Mouse (Mus musculus): ENCODE data around the gene Cebpz. TPM values are rescaled to one million over a fixed set of nuclear protein-coding genes. Genes with fewer than 3 reads are reported as not detected.

Gene Cebpz
- polyA plus RNA-seq, 1 experiment from 2014 or later: 22.5 TPM

DNA sequence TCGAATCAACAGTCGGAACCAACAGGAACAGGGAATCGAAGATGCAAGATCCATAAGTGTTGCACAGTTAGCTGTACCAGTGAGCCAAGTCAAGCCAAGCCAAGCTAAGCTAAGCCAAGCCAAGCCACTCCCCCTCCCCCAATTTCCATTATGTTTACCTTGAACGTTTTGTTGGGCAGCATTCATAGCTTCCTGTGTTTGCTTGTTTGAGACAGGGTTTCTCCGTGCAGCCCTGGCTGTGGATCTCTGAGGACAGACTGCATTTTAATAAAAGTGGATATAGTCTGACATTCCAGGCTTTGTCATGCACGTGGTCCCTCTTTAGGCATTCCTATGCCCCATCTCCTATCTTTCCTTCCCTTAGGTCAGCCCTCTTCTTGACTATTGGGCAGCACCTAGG lies 21.1 kb downstream of the Cebpz start:
- peak overlapping the region; percentile 81 for H3K4me2 ChIP-seq (ENCODE audit: low read depth, low read length)
- H3K27me3 ChIP-seq (ENCODE audit: control insufficient read depth, insufficient read depth, low read depth, low read length): no peaks in the 10 kb centered on the region
- peak overlapping the region; percentile 85 for H3K9ac ChIP-seq (ENCODE audit: low read depth, low read length)
- no peak for ATAC-seq (ENCODE audit: low read depth)
- H3K27ac ChIP-seq (ENCODE audit: low read length): peak overlapping the region; percentile 85
- peaks cover 10% of the 10 kb centered on the region for H3K36me3 ChIP-seq (ENCODE audit: control insufficient read depth, insufficient read depth)
- no peaks in the 10 kb centered on the region for H3K9me3 ChIP-seq (replicated peaks; ENCODE audit: control insufficient read depth, low read length)
- H3K4me3 ChIP-seq (ENCODE audit: low read depth, low read length): peak overlapping the region; percentile 88
- 48% methylated on average over 6 of the region's 6 CpGs for WGBS (ENCODE audit: insufficient replicate concordance)
- H3K4me1 ChIP-seq (ENCODE audit: control insufficient read depth, low read depth, low read length): peaks cover 20% of the 10 kb centered on the region

DNA sequence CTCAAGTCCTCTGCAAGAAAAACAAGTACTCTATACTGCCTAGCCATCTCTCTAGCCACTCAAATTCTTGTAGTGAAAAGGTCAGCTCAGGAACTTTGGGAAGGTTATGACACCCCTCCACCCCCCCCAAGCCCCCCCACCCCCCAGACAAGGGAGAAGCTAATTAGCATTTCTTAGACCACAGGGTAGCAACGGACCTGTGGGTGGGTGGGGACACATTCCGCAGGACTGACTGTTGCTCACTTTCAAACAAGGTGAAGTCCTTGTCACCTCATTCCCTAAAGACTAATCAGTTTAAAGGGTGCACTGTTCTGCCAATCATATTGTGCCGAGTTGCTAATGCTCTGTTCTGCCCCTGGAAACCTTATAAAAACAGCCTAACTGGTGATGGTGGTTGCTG lies 22.9 kb downstream of the Cebpz start:
- WGBS (ENCODE audit: insufficient replicate concordance): 60% methylated on average over 3 of the region's 3 CpGs
- no peaks in the 10 kb centered on the region for H3K27me3 ChIP-seq (ENCODE audit: control insufficient read depth, insufficient read depth, low read depth, low read length)
- H3K36me3 ChIP-seq (ENCODE audit: control insufficient read depth, insufficient read depth): peaks cover 3% of the 10 kb centered on the region; the same call in 1 of the 2 replicates
- peaks cover 20% of the 10 kb centered on the region for H3K4me1 ChIP-seq (ENCODE audit: control insufficient read depth, low read depth, low read length)
- no peak overlapping the region for H3K4me3 ChIP-seq (ENCODE audit: low read depth, low read length)
- no peaks in the 10 kb centered on the region for H3K9me3 ChIP-seq (replicated peaks; ENCODE audit: control insufficient read depth, low read length)
- ATAC-seq (ENCODE audit: low read depth): no peak
- no peak overlapping the region for H3K27ac ChIP-seq (ENCODE audit: low read length)
- no peak overlapping the region for H3K9ac ChIP-seq (ENCODE audit: low read depth, low read length)
- no peak overlapping the region for H3K4me2 ChIP-seq (ENCODE audit: low read depth, low read length)

DNA sequence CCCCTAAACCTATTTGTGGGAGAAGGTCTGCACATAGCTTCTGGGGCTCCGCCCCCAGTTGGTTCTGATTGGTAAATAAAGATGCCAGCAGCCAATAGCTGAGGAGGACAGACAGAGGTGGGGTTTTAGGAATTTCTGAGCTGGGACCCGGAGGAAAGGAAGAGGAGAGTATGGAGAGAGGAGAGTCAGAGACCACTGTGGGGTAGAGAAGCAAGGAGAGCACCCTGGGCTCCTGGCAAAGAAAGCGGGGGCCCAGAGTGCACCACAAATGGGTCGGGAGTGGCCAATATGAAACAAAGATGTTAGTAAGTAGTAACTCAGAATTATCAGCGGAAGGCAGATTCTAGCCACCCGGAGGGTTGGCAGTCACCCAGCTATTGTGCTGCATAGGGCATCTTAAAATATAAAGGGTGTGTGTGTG lies 24.0 kb downstream of the Cebpz start:
- Histone ChIP-seq H3K36me3 (ENCODE audit: control insufficient read depth, insufficient read depth) (no peaks in the 10 kb centered on the region), H3K9ac (ENCODE audit: low read depth, low read length) (peak overlapping the region; percentile 40), H3K9me3 (replicated peaks; ENCODE audit: control insufficient read depth, low read length) (no peaks in the 10 kb centered on the region), H3K4me3 (ENCODE audit: low read depth, low read length) (peak overlapping the region; percentile 56), H3K27ac (ENCODE audit: low read length) (no peak overlapping the region), H3K4me1 (ENCODE audit: control insufficient read depth, low read depth, low read length) (peaks cover 20% of the 10 kb centered on the region), H3K27me3 (ENCODE audit: control insufficient read depth, insufficient read depth, low read depth, low read length) (no peaks in the 10 kb centered on the region), H3K4me2 (ENCODE audit: low read depth, low read length) (peak overlapping the region; percentile 64)
- ATAC-seq (ENCODE audit: low read depth): 0 out of 2 replicates have a peak, but pooled peaks have one; percentile 14
- 17% methylated on average over 6 of the region's 6 CpGs for WGBS (ENCODE audit: insufficient replicate concordance)

DNA sequence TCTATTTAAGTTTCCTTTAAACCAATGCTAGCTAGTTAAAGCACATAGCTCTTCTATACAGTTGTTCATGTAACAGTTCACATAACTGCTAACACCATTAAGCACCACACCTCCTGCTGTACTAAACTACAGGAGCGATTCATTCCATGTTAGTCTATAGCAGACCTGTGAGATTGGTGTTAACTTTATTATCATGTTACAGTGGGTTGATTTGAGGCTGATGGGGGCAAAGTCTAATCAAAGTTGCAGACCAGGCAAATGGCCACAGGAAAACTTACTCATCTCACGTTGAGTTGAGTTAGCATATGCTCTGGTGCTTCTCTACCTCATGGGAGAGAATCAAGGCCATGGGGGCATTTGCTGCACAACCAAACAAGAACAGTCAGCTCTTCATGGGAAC lies 27.5 kb downstream of the Cebpz start:
- ATAC-seq (ENCODE audit: low read depth): no peak
- H3K27ac ChIP-seq (ENCODE audit: low read length): no peak overlapping the region
- peaks cover 5% of the 10 kb centered on the region; the same call in 1 of the 2 replicates for H3K4me1 ChIP-seq (ENCODE audit: control insufficient read depth, low read depth, low read length)
- no peaks in the 10 kb centered on the region for H3K36me3 ChIP-seq (ENCODE audit: control insufficient read depth, insufficient read depth)
- no peak overlapping the region for H3K9ac ChIP-seq (ENCODE audit: low read depth, low read length)
- WGBS (ENCODE audit: insufficient replicate concordance): 53% methylated on average over 2 of the region's 2 CpGs
- H3K9me3 ChIP-seq (replicated peaks; ENCODE audit: control insufficient read depth, low read length): no peaks in the 10 kb centered on the region
- no peak overlapping the region for H3K4me2 ChIP-seq (ENCODE audit: low read depth, low read length)
- H3K4me3 ChIP-seq (ENCODE audit: low read depth, low read length): no peak overlapping the region
- H3K27me3 ChIP-seq (ENCODE audit: control insufficient read depth, insufficient read depth, low read depth, low read length): no peaks in the 10 kb centered on the region

DNA sequence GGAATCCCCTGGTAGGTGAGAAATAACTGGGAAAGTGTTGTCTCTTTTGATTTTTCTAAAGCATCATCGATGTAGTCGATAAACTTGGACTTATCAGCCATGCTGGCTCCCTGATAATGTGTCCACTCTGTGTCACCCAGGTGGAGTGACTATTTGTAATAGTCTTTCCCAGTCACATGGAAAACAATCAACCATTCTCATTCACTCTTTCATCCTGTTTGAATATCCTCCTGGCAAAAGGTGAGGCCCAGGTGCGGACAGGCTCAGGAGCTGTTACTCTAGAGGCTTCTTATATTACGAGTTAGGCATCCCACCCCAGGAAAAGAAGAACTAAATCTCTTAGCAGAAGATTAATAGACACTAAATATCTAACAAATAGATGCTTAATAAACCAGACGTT lies 30.0 kb downstream of the Cebpz start, which contains the start of gene Sult6b1:
Gene Sult6b1, minus strand, starts transcription at position 101 of the 400 bp plus-strand sequence.
- ATAC-seq (ENCODE audit: low read depth): no peak
- no peak within 1 kb of the TSS for H3K4me2 ChIP-seq (ENCODE audit: low read depth, low read length)
- no peak within 1 kb of the TSS for H3K27ac ChIP-seq (ENCODE audit: low read length)
- H3K9ac ChIP-seq (ENCODE audit: low read depth, low read length): no peak within 1 kb of the TSS
- no peak within 1 kb of the TSS for H3K4me3 ChIP-seq (ENCODE audit: low read depth, low read length)
- H3K27me3 ChIP-seq (ENCODE audit: control insufficient read depth, insufficient read depth, low read depth, low read length): no peaks in the 10 kb centered on the region
- no peaks in the 10 kb centered on the region for H3K36me3 ChIP-seq (ENCODE audit: control insufficient read depth, insufficient read depth)
- H3K4me1 ChIP-seq (ENCODE audit: control insufficient read depth, low read depth, low read length): no peaks in the 10 kb centered on the region
- 64% methylated on average over 5 of the region's 5 CpGs for WGBS (ENCODE audit: insufficient replicate concordance)
- no peaks in the 10 kb centered on the region for H3K9me3 ChIP-seq (replicated peaks; ENCODE audit: control insufficient read depth, low read length)

DNA sequence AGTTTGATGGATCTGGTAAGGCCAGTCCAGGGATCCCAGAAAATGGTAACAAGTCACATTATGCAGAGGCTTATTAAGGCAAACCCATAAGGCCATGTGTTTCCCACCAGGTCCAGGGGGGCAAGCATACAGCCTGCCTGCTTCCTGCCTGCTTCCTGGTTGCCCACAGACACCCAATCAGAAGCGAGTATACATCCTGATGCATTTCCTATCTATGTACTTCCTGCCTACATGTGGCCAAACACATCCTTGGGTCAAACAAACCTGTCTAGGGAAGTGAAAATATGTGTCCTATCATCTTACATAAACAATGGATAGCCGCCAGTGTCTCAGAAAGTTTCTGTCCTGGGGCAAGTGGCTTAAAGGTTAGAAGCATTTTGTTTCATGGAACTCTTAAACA lies 33.7 kb downstream of the Cebpz start:
- no peak overlapping the region for H3K4me2 ChIP-seq (ENCODE audit: low read depth, low read length)
- H3K4me1 ChIP-seq (ENCODE audit: control insufficient read depth, low read depth, low read length): no peaks in the 10 kb centered on the region
- no peaks in the 10 kb centered on the region for H3K36me3 ChIP-seq (ENCODE audit: control insufficient read depth, insufficient read depth)
- no peak overlapping the region for H3K27ac ChIP-seq (ENCODE audit: low read length)
- no peak overlapping the region for H3K9ac ChIP-seq (ENCODE audit: low read depth, low read length)
- H3K4me3 ChIP-seq (ENCODE audit: low read depth, low read length): no peak overlapping the region
- WGBS (ENCODE audit: insufficient replicate concordance): 61% methylated on average over 2 of the region's 2 CpGs
- no peaks in the 10 kb centered on the region for H3K27me3 ChIP-seq (ENCODE audit: control insufficient read depth, insufficient read depth, low read depth, low read length)
- ATAC-seq (ENCODE audit: low read depth): no peak
- H3K9me3 ChIP-seq (replicated peaks; ENCODE audit: control insufficient read depth, low read length): no peaks in the 10 kb centered on the region

DNA sequence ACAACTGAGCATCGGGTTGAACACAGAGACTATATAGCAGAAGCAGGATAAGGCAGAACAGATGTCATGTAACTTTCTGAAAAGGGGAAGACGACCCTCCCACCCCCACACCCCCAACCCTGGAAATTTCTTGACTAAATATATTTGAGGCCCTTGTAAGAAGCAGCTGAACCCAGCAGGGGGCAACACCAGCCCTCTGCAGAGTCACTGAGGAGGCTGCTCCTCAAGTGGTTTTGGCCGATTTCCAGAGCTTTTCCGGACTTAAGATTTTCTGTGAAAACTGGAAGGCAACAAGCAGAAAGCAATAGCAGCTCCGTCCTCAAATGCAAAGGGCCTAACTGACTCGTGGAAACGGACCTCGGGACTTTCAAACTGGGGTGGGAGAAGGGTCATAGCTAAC lies 41.5 kb downstream of the Cebpz start:
- Histone ChIP-seq H3K9ac (ENCODE audit: low read depth, low read length) (no peak overlapping the region), H3K4me3 (ENCODE audit: low read depth, low read length) (no peak overlapping the region), H3K4me1 (ENCODE audit: control insufficient read depth, low read depth, low read length) (no peaks in the 10 kb centered on the region), H3K27me3 (ENCODE audit: control insufficient read depth, insufficient read depth, low read depth, low read length) (no peaks in the 10 kb centered on the region), H3K27ac (ENCODE audit: low read length) (no peak overlapping the region), H3K36me3 (ENCODE audit: control insufficient read depth, insufficient read depth) (no peaks in the 10 kb centered on the region), H3K9me3 (replicated peaks; ENCODE audit: control insufficient read depth, low read length) (no peaks in the 10 kb centered on the region), H3K4me2 (ENCODE audit: low read depth, low read length) (peak overlapping the region; percentile 32; the same call in 1 of the 2 replicates)
- 16% methylated on average over 8 of the region's 8 CpGs for WGBS (ENCODE audit: insufficient replicate concordance)
- ATAC-seq (ENCODE audit: low read depth): no peak

DNA sequence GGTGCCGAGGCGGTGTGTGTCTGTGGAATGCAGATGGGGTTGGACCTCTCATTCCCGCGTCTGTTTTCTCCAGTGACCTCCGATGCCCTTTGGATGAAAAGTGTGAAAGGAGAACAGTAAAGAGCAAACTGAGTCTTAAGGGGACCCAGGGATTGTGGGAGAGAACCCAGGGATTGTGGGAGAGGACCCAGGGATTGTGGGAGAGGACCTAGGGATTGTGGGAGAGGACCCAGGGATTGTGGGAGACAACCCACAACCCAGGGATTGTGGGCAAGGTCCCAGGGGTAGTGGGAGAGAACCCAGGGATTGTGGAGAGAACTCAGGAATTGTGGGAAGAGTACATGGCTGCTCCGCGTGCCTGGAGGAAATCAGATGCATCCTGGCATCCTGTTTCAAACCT lies 41.9 kb downstream of the Cebpz start:
- Histone ChIP-seq H3K9me3 (replicated peaks; ENCODE audit: control insufficient read depth, low read length) (no peaks in the 10 kb centered on the region), H3K4me2 (ENCODE audit: low read depth, low read length) (no peak overlapping the region), H3K27ac (ENCODE audit: low read length) (no peak overlapping the region), H3K9ac (ENCODE audit: low read depth, low read length) (no peak overlapping the region), H3K36me3 (ENCODE audit: control insufficient read depth, insufficient read depth) (no peaks in the 10 kb centered on the region), H3K4me3 (ENCODE audit: low read depth, low read length) (no peak overlapping the region), H3K4me1 (ENCODE audit: control insufficient read depth, low read depth, low read length) (no peaks in the 10 kb centered on the region), H3K27me3 (ENCODE audit: control insufficient read depth, insufficient read depth, low read depth, low read length) (no peaks in the 10 kb centered on the region)
- 63% methylated on average over 7 of the region's 7 CpGs for whole genome bisulfite sequencing (ENCODE audit: insufficient replicate concordance)
- no peak for ATAC-seq (ENCODE audit: low read depth)

DNA sequence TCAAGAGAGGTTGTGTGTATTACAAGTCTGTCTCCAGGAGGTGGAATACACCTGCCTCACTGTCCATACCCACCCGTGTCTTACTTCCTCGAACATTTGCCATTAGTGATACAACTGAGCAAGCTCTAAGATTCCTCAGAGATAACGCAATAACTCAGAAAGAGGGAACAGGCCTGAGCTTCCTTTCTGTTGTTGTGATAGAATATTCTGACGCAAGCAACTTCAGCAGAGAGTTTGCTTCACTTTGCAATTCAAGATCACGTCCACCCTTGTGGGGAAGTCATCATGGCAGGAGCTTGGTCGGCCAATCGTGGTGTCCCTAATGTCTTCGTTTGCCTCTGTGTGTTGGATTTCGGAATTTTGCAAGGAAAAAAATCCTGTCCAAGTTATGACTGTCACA lies 45.8 kb downstream of the Cebpz start:
- no peaks in the 10 kb centered on the region for H3K36me3 ChIP-seq (ENCODE audit: control insufficient read depth, insufficient read depth)
- no peak overlapping the region for H3K4me3 ChIP-seq (ENCODE audit: low read depth, low read length)
- 54% methylated on average over 9 of the region's 9 CpGs for WGBS (ENCODE audit: insufficient replicate concordance)
- no peak overlapping the region for H3K27ac ChIP-seq (ENCODE audit: low read length)
- H3K4me2 ChIP-seq (ENCODE audit: low read depth, low read length): no peak overlapping the region
- H3K4me1 ChIP-seq (ENCODE audit: control insufficient read depth, low read depth, low read length): no peaks in the 10 kb centered on the region
- H3K9me3 ChIP-seq (replicated peaks; ENCODE audit: control insufficient read depth, low read length): no peaks in the 10 kb centered on the region
- H3K9ac ChIP-seq (ENCODE audit: low read depth, low read length): no peak overlapping the region
- no peaks in the 10 kb centered on the region for H3K27me3 ChIP-seq (ENCODE audit: control insufficient read depth, insufficient read depth, low read depth, low read length)
- ATAC-seq (ENCODE audit: low read depth): peak; percentile 32; the same call in 1 of the 2 replicates

All from liver, embryonic 16.5 days (tissue).